Mouse (Mus musculus) ovary, postnatal 10 days (tissue): Measurements from ENCODE around the gene Klhl2.

Source experiments
- DNase-seq: peaks from one replicate; pipeline ENCODE4 v3.0.0; 2022; ENCODE audit warnings: low spot score

Klhl2 gene

DNA sequence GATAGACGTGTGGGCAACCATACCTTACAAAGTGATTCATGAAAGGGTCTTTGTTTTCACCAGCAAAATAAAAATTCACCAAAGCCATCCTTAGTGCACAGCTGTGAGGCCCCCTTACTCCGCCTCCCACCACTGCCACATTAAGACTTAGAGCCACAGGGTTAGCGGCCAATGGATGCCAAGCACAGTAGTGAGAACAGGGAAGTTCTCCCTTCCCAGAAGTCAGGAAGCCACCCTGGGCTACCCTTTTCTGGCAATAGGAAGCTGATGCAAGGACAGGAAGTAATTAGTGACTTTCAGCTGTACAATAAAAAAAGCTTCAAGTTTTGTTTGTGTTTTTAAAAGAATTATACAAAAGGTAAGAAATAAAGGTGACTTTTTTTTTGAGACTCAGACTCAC lies 18.2 kb downstream of the Klhl2 start:
- DNase-seq: no peak

DNA sequence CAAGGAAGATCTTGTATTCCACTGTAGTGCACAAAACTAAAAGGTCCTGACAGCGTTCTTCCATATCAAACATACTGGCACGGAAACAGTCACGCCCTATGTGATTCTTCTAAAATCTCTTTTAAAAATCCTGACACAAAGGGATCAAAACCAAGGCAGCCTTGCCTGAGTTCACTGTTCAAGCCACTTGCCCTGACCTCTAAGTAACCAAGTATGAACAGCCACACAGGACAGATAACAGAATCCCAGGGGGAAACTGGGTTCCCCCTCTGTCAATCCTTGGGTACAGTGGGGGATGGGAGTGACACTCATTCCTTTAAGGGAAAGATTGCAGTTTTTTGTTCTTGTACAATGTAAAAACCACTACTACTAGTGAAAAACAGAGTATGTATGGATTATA lies 19.9 kb downstream of the Klhl2 start:
- no peak for DNase-seq

DNA sequence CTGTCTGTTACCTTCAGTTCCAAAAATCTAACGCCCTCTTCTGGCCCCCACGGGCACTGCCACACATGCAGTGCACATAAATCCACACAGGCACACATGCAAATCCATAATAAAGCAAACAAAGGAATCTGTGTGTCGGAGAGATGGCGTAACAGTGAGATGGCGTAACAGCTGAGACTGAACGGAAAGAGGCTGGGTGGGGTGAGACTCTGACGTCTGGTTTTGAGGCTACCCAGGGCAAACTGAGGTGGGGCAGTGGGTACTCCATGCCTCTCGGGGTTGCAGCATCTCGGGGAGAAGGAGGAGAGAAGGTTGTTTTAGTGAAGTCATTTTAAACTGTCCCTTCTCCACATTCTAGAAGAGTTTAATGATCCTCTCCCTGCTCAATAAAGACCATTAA lies 20.4 kb downstream of the Klhl2 start:
- no peak for DNase-seq

DNA sequence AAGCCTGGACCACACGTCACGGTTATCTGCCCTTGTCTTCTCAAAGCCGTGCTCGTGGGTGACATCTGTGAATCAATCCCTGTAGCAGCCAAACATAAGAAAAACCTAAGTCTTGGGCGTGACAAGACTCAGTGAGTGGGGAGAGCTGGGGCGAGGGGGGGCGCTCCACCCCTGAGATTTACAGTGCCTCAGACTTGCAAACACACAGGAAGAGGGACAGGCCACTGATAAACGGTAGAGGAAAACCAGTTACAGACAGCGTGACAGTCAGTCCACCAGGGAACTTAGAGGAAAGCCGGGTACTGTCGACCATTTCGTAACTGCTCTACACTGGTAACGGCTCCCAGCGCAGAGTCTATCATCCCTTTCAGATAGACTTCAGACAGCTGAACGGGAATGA lies 21.4 kb downstream of the Klhl2 start:
- DNase-seq: no peak

DNA sequence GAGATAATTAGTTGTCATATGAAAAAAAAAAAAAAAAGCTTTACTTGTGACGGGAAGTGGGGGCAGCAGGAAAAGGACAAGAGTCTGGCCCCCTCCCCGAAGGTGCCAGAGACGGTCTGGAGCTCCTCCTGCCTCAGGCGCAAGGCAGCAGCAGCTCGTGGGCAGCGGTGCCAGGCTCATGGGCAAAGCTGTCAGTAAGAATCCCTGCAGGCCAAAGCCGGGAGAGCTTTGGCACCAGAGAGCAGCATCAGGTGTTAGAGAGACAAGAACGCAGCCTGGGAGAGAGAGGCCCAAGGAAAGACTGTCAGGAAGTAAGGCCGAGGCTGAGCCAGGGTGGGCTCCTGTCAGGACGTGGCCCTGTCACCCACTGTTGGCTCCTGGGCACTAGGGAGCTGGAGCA lies 22.5 kb downstream of the Klhl2 start:
- DNase-seq: no peak

DNA sequence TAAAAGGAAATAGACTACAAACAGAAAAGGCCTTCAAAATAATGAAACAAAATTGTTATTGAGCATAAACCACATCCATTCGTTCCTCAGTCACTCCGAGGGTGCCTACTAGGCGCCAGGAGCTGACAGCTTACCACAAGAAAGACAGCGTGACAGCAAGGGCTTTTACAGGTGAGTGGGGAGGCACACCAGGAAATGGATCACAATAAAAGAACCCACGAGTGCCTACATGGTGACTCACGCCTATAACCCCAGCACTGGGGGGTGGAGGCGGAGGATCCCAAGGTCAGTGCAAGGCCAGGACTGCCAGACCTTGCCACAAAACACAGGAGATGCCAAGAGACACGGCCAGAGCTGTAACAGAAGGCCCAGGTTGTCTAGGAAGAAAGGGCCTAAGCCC lies 23.4 kb downstream of the Klhl2 start:
- no peak for DNase-seq

DNA sequence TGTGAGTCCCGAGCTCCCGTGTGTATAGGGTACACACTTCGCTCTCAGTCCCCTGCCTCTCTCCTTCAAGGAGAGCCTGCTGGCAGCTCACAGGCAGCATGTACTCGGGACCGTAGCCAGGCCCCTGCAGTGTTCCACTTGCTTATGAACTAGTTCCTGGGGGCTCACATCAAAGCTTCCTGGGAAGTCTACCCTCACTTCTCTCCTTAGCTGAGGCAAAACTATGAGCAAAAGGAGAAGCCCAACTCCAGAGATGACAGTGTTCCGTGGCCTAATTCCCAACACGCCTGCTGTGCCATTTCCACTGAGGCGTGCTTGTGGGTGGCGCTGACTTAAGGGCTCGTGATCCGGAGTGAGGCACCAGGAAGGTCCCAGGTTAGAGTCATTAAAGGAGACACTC lies 25.9 kb downstream of the Klhl2 start:
- no peak for DNase-seq

DNA sequence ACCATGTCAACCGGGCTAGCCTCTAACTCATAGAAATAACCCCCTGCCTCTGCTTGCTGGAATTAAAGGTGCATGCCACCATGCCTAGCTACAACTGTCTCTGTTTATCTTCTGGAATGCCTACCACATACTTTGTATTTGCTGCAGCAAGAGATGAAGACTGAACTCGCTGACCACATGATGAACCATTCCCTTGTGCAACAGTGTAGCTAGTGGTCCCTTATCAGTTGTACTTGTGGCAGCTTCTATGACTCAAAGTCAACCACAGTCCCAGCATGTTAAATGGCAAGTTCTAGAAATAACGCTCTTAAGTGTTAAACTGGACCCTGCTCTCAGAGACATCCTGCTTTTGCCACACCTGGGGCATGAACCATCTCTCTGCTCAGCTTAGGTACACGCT lies 28.9 kb downstream of the Klhl2 start:
- no peak for DNase-seq

DNA sequence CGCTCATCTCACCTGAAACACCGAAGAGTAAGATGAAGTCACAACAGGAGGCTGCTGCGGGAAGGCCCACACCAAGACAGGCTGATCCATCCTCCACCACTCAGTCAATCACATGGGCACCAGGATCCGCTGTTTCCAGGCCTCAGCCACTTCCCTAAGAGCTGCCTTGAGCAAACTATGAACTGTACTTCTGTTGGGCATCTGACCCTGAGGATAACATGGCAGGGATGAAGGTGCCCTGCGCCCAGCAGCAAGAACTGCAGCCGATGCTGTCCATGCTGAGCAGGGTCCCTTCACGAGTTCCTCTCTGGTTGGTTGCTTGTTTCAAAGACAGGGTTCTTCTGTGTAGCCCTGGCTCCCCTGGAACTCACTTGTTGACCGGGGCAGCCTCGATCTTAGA lies 38.0 kb downstream of the Klhl2 start:
- no peak for DNase-seq

DNA sequence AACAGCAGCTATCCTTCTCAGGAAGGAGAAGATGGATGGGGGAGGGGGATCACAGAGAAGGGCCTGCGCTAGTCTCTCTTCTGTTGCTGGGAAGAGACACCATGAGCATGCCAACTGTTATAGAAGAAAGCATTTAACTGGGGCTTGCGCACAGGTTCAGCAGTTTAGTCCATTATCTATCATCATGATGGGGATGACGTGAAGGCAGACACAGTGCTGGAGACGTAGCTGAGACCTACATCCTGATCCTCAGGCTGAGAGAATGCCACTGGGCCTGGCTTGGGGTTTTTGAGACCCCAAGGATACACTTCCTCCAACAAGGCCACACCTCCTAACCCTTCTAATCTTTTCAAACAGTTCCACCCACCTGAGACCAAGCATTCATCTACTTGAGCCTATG lies 38.7 kb downstream of the Klhl2 start:
- no peak for DNase-seq

DNA sequence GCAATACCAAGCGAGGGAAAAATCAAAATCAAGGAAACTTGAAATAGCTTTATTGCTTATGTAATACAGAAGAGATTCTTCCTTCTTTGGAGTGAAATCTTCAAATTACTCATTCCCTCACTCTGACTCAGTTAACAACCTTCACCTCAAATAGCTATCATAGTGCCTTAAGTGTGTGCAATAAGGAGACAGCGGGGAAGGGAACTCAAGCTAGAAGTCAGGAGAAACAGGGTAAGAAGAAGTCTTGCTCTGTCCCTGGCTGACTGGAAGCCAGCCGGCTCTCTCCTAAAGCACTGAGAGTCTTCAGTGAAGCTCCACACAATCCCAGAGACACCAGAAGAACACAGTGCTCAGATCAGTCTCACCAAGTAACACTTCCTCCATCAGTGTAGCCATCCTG lies 43.3 kb downstream of the Klhl2 start:
- no peak for DNase-seq

DNA sequence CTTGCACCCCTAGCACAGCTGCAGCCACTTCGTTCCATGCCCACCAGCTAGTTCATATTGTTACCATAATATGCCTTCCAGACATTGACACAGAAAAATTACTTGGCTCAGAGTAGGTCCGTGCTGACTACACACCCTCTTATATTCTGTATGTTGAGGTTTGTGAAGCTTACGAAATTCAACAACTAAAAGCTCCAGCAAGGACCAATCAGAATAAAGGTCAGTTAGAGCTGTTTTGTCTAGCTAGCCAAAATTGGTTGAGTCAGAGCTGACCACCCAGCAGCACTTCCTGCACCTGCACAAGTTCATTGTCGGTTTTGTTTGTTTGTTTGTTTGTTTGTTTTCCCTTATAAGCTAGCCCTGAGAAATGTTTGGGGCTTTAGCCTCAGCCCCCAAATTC lies 44.8 kb downstream of the Klhl2 start:
- no peak for DNase-seq

DNA sequence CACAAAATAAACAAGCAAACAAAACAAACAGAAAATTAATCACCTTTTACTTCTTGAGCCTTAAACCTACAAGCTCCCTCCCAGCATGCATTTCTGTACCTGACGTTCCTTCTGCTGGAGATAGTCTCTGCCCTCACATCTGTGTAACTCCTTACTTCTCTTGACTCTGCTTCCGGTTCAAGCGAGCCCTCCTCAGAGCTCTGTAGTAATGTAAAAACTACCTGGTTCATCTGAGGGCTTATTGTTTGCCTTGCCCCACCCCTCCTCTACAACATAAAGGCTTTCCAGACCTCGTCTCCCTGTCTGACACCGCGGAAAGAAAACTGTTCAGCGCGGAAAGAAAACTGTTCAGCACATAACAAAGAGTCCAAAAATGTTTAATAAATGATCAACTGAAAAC lies 50.5 kb downstream of the Klhl2 start:
- no peak for DNase-seq

DNA sequence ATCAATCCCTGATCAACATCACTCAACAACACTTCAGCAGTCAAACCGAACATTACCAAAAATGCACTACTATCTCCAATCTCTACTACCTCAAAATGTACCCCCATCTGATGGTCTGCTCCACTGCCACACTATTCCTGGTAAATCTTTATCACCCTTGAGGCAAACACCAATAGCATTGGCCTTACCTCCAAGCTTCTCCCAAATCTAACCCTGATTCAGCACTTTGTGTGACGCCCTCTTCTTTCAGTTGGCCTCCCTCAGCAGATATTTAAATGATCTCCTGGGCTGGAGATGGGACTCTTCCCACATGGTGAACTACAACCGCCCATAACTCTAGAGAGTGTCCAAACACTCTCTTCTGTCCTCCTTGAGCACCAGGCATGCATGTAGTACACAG lies 51.3 kb downstream of the Klhl2 start:
- DNase-seq: no peak

DNA sequence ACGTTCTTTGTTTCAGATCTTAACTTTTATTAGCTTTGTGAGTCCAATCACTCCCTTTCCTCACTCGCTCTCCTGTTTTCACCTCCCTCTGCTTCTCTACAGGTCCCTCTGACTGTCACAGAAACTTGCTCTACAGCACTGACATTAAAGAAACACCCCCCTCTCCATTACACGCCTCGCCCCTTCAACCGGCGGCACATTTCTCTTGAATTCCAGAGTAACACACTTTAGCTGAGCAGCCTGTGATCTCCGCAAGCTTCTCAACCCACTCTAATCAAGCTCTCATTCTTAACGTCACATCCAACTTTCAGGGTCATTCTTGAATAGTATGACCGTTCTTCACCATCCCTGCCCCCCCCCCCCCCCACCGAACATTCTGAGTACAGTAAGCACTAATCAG lies 52.1 kb downstream of the Klhl2 start:
- DNase-seq: no peak

DNA sequence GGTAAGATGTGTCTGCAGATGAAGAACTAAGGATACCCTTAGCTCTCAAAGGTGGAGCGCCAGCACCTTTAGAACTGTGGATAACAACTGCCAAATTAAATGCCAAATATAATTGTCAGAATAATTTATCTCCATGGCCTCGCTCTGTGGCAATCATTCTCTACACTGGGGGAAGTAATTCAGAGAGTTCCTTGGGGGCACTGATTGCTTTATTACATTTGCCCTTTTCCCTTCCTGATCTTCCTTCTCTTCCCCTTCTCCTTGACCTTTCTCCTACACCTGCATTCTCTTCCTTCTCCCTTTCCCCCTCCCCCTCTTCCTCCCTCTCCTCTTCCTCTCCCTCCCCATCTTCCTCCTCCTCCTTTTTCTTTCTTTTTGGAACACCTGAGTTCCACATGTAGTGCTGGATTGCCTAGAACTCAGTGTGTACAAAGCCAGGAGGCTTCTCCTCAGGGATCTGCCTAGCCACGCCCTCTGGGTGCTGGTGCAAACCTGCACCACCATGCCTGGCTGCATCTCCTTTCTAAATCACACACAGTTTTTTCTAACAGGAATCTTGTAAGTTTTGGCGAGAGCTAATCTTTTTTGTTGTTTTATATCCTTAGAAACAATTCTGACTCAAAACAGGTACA lies 58.5 kb downstream of the Klhl2 start:
- DNase-seq: no peak

DNA sequence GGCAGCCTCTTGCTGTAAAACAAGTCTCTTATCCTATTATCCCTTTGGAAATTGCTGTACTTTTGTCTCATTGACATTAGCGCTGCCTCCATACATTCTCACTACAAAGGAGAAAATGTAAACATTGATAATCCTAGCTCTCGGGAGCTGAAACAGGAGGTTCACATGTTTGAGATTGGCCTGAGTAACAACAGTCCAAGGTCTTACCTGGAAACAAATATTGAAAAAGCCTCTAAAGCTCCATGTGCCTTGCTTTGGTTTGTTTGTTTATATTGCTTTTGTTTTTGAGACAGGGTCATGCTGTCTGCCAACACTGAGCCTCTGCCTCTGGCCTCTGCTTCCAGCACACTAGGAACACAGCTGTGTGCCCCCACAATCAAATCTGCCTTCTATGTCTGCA lies 59.4 kb downstream of the Klhl2 start:
- no peak for DNase-seq

DNA sequence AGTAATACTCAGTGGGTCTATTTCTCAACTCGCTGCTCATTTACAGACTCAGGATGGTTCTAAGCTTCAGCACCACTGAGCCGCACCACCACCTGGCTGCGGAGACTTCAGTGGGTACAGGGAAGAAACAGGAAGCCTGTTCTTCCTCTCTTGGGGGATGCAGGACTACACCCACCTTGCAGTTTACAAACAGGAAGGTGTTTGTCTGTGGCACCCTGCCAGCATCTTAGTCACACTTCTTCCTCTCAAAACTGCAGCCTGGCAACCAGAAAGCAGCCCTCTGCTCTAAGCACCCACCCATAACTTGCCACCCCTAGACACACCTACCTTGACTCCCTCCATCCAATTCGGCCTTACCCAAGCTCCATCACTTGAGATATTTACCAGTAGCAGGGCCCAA lies 61.1 kb downstream of the Klhl2 start:
- no peak for DNase-seq

DNA sequence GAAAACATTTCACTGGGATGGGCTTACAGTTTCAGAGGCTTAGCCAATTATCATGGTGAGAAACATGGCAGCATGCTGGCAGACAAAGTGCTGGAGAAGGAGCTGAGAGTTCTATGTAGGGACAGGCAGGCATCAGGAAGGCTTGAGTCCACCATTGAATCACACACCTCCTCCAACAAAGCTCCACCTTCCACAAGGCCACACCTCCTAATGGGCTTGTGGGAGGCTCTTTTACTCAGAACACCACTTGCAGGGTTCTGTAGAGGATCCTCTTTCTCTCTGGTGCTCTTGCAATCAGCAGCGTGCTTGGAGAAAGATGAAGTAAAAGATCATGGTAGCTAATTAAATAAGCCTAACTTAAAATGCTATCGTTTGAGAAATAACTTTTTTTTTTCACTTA lies 63.0 kb downstream of the Klhl2 start:
- DNase-seq: no peak

DNA sequence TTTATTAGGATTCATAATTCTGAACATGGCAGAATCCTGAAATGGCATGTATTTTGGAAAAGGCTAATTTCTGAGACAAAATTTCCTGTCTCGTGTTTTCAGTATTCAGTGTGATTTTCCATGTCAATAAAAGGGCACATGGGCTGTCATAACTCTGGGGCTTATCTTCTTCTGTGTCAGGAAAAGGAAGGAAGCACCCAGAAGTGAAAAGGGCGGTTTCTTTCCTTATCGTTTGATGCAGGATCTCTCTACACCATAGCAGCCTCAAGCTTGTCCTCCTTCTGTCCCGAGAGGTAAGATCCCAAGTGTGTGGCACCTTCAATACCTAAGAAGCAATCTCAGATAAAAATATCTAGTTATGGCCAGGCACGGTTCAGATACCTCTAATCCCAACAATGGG lies 65.6 kb downstream of the Klhl2 start:
- DNase-seq: no peak

DNA sequence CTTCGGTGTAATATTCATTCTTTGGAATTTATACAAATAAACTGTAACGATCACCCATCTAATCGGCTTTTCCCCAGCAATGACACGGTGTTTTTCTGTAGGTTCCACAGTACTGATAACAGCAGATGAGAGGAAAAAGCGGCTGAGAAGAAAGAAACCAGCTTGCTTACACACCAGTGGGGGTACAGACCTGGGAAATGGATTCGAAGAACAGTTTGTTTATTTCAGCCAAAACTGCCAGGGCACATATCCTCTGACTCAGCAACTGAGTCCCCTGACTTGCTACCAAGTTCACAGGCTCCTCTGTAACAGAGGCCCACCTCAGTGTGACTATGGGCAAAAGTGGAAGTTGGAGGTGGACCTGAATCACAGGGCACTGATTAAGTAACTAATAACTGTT lies 67.9 kb downstream of the Klhl2 start:
- DNase-seq: no peak

DNA sequence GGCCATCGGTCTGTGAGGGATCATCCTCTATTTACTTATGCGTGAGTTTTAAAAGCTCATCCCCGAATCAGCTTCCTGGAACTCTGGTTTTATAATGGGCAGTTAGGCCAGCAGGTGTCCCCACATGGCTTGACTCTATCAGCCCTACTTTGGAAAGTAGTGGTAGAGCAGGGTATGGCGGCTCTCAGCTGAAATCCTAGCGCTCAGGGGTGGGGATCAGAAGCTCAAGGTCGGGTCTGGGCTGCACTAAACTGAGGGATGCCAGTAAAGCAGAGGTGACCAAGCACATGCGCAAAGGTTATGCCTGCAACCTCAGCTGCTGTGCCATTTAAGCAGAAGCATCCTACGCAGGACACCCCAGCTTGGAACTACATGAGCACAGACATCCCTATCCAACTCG lies 71.9 kb downstream of the Klhl2 start:
- no peak for DNase-seq

DNA sequence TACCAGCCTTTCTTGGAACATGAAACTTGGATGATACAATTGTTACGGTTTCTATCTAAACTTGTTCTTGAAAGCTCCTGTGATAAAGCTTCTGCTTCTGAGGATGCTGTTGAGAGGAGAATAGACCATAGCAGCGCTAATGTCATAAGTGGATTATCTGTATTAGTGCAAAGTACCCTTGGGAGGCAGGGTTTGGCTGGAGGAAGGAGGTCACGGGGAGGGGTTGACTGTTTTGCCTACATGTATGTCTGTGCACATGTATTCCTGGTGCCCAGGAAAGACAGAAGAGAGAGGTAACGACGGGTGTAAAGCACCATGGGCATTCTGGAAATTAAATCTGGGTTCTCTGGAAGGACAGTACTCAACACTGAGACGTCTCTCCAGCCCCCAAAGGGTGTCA lies 75.7 kb downstream of the Klhl2 start:
- DNase-seq: no peak

DNA sequence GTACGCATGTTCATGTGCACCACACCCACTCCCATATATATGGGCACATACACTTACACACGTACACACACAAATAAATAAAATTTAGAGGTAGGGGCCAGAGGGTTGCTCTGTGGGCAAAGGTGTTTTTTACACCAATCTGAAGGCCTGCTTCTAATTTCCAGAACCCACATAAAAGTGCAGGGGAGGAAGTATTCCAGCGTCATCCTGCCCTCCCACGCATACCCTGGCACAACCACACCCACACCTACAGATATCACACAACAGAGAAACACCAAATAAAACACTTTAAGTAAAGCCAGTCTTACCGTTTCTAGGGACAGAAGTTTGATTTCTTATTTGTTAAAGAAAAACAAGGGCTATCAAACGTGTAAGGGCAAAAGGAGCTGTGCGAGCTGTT lies 79.0 kb downstream of the Klhl2 start:
- no peak for DNase-seq

DNA sequence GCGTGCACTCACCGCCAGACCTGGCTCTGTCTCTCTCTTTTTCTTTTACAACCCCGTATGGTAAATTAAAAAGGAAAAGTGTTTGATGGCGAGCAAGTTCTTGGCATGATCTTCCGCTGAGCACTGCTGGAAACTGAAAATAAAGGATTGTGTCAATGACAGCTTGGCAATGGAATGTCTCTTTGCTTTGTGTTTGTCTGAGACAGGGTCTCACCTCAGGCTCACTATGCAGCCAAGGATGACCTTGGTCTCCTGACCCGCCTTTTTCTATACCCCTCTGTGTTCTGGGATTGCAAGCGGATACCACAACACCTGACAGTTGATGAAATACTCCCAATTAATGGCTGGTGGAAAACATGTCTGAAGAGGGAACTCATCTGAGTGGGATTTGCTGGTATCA lies 80.2 kb downstream of the Klhl2 start:
- no peak for DNase-seq
